Mouse (Mus musculus): ENCODE data around the gene Chst2. TPM values are rescaled to one million over a fixed set of nuclear protein-coding genes. Genes with fewer than 3 reads are reported as not detected.
A peak's percentile ranks its signal among the peaks of the same experiment; 100 is the strongest.

Gene Chst2
- 7.5 and 9.1 TPM in 2 replicates for polyA plus RNA-seq (2016; fragmentation: Nextera tagmentation; extraction: Ambion mirVana)

DNA sequence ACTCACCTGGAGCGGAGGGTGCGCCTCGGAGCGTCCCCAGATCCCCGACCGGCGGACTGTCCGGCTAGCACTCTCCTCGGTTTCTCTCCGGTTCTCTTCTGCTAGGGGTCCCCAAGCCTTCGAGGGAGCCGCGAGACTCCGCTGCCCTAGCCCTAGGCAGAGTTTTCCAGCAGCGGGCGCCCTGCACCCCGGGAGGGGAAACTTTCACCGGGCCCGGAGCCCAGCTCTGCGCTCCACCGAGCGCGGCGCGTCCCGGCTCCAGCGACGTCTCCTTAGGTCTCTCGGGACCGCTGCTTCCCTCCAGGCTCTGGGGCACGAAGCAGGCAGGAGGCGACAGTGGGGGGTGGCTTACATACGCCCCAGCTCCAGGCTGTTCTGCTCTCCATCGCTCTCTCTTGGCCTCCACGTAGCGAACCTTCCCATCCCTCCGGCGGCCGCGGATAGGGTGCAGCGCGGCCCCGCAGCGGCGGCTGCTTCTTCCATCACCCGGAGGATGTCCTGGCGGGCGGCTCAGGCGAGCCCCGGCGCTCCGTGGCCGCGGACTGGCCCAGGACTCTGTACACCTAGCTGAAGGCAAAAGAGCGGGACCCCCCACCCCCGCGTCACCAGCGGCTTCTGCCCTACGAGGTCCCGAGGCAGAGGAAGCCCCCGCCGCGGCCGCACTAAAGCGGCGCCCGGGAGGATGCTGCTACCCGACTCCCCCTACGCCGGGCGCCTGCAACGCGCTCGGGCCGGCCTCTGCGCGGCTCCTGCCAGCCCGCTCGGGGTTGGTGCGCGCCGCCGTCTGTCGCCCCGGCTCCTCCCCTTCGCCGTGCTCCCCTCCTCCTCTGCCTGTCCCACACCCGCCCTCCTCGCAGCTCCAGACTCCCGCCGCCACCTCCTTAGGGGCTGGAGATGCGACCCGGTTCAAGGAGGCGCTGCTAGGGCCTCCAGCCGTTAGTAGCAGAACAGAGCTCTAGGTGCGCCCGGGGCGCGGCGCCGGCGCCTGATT, at the start of gene Chst2:
Gene Chst2 (minus strand): TSS at position 152 of the 991 bp plus-strand sequence.
- ATAC-seq (ENCODE audit: low FRiP score), result peak; percentile 96
- Histone ChIP-seq H3K27ac (peak within 1 kb of the TSS; percentile 86), H3K9ac (peak within 1 kb of the TSS; percentile 86), H3K9me3 (replicated peaks) (no peaks in the 10 kb centered on the region), H3K4me3 (peak within 1 kb of the TSS; percentile 83), H3K4me2 (replicated peaks) (peak within 1 kb of the TSS; percentile 96), H3K4me1 (peaks cover 16% of the 10 kb centered on the region), H3K36me3 (no peaks in the 10 kb centered on the region), H3K27me3 (no peaks in the 10 kb centered on the region)
- WGBS, result under 1% methylated on average over 101 of the region's 102 CpGs

DNA sequence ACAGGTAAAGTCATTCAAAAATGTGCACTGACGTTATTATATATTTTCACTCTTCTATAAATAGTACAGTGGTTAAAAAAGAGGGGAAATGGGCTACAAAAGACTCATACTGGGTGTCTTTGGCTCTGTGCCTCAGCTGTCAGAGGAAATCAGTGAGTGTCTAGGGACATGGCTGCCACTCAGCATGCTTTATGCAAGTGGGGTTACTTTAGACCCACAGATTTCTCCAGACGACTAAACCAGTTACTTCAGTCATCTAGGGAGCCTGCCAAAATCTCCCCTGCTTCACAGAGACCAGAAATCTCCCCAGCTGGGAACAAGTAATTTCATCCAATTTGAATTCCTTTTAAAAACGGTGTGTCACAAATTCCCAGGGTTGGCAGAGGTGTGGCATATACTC, 45.4 kb upstream of the Chst2 start:
- WGBS, result 55% methylated on average over 3 of the region's 3 CpGs
- no peak for ATAC-seq (ENCODE audit: low FRiP score)

DNA sequence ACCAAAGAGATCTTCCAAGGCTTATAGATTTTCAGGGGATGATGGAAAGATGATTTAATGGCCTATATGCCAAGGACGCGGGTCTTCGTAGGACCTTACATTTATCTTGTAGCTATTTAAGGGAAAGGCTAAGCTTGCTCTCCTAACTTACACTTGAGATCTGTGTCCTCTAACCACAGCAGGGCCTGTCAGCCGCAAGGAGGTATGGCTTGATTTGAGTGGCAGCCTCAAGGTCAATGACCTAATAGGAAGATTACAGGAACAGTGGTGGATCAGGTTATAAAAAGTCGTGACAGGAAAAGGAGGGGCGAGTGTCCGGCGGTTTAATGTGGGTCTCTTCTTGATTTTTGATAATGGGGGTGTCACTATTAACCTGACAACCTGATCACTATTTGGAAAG, 44.1 kb upstream of the Chst2 start:
- WGBS, result 97% methylated on average over 8 of the region's 8 CpGs
- no peak overlapping the region for H3K27ac ChIP-seq
- no peak for ATAC-seq (ENCODE audit: low FRiP score)

More for the DNA sequence above, 45.4 kb upstream of the Chst2 start:
- Histone ChIP-seq H3K4me1 (no peaks in the 10 kb centered on the region), H3K4me3 (no peak overlapping the region), H3K36me3 (peaks cover 11% of the 10 kb centered on the region; the same call in 1 of the 2 replicates), H3K9me3 (replicated peaks) (no peaks in the 10 kb centered on the region), H3K27ac (no peak overlapping the region), H3K9ac (no peak overlapping the region), H3K4me2 (replicated peaks) (no peak overlapping the region), H3K27me3 (no peaks in the 10 kb centered on the region)

DNA sequence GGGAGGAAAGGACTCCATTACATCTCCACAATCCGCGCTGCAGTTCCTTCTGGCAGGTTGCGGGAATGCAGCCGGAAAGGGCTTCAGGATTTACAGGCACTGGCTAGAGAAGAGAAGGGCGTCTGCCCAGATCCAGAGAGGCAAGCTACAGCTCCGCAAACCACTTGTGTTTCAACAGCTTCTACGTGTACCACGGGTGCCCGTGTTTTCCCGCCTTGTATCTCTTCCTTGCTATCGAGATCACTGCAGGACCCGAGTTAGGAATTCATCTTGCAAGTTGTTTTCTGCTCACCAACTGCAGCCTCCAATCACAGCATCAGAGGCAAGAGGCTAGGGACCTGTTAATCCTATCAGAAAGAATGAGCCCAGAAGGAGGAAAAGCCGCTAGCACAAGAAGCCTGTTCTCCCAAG, 35.8 kb upstream of the Chst2 start:
- Histone ChIP-seq H3K27ac (no peak overlapping the region), H3K9ac (no peak overlapping the region), H3K36me3 (no peaks in the 10 kb centered on the region), H3K4me2 (replicated peaks) (peak overlapping the region; percentile 44), H3K4me1 (peaks cover 6% of the 10 kb centered on the region; the same call in 1 of the 2 replicates), H3K27me3 (no peaks in the 10 kb centered on the region), H3K9me3 (replicated peaks) (peaks cover 5% of the 10 kb centered on the region; the same call in 1 of the 2 replicates), H3K4me3 (peak overlapping the region; percentile 13; the same call in 1 of the 2 replicates)
- WGBS, result 13% methylated on average over 13 of the region's 13 CpGs
- peak; percentile 35 for ATAC-seq (ENCODE audit: low FRiP score)

More for the DNA sequence above, 44.1 kb upstream of the Chst2 start:
- H3K36me3 ChIP-seq, result no peaks in the 10 kb centered on the region
- no peaks in the 10 kb centered on the region for H3K27me3 ChIP-seq
- no peak overlapping the region for H3K4me2 ChIP-seq (replicated peaks)
- no peak overlapping the region for H3K4me3 ChIP-seq
- H3K4me1 ChIP-seq, result no peaks in the 10 kb centered on the region
- H3K9me3 ChIP-seq (replicated peaks), result no peaks in the 10 kb centered on the region
- H3K9ac ChIP-seq, result no peak overlapping the region

DNA sequence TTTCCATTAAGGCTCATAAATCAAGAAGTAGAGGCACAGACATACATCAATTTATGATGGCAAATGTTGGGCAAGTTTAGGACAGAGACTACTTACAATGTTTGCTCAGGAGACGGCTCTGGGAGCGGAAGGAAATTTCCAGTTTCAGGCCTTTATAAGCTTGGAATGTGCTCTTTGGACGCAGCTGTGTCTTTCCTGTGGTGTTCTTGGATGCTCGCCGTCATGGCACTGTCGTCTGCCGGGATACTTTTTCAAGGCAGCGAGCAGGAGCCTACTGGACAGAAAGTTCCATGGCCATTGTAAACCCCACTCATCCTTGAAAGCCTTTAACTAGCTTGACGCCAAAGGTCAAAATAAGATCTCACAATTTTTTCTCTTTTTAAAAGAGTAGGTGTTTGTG, 31.4 kb upstream of the Chst2 start:
- Histone ChIP-seq H3K9ac (no peak overlapping the region), H3K36me3 (no peaks in the 10 kb centered on the region), H3K9me3 (replicated peaks) (no peaks in the 10 kb centered on the region), H3K4me3 (no peak overlapping the region), H3K4me1 (peaks cover 5% of the 10 kb centered on the region; the same call in 1 of the 2 replicates), H3K27me3 (no peaks in the 10 kb centered on the region), H3K27ac (no peak overlapping the region), H3K4me2 (replicated peaks) (no peak overlapping the region)
- ATAC-seq (ENCODE audit: low FRiP score), result no peak
- 87% methylated on average over 9 of the region's 9 CpGs for WGBS

DNA sequence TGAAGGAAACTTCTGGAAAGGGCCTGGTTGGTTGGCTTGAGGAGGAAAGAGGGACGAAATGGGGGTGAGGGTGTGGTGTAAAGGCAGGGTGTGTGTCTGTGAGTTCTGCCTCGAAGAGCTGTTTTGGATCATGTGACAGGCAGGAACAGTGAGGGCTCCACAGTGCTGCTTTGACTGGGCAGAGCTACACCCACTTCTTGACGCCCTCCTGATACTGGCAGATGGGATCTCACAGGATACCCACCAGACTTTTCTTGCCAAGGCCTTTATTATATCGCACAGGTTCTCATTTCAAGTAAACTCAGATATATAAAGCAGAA, 29.7 kb upstream of the Chst2 start:
- H3K9ac ChIP-seq, result no peak overlapping the region
- no peaks in the 10 kb centered on the region for H3K27me3 ChIP-seq
- no peak overlapping the region for H3K4me3 ChIP-seq
- no peak overlapping the region for H3K27ac ChIP-seq
- H3K4me1 ChIP-seq, result no peaks in the 10 kb centered on the region
- no peaks in the 10 kb centered on the region for H3K9me3 ChIP-seq (replicated peaks)
- no peaks in the 10 kb centered on the region for H3K36me3 ChIP-seq
- no peak overlapping the region for H3K4me2 ChIP-seq (replicated peaks)
- ATAC-seq (ENCODE audit: low FRiP score), result no peak
- WGBS, result 81% methylated on average over 4 of the region's 4 CpGs

DNA sequence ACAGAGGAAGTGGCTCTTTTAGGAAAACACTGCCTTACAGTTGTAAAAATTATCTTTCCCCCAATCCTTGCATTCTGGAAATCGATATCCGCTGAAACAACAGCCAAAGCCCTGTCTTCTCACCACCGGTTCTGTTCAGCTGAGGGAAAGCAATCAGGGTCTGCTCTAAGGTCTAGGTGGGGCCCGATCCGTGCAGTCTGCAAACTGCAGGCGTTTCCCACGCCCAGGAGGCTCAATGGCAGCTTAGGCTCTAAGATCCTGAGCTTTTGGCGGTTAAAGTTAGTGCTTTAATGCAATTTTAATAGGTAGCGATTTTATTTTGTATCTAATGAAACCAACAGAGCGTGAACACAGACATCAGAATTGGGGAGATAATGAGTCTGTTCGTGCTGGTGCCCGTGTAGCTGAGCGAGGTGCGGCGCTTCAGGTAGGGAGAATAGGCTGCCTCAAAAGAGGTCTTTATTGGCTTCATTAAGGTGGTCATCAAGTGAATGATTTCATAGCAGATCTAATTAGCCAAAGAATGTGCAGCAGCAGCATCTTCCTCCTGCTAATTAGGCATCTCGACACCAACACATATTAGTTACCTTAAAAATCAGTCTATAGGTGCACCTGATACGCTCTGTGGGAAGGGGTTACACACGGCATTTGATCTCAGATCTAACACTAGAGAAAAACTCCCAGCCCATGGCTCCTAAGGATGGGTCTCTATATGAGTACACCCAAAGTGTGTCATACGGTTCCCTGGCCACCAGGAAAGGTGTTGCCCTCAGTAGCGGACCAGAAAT, 29.2 kb upstream of the Chst2 start:
- Histone ChIP-seq H3K4me2 (replicated peaks) (no peak overlapping the region), H3K27me3 (no peaks in the 10 kb centered on the region), H3K4me1 (no peaks in the 10 kb centered on the region), H3K36me3 (no peaks in the 10 kb centered on the region), H3K4me3 (no peak overlapping the region), H3K9me3 (replicated peaks) (no peaks in the 10 kb centered on the region), H3K27ac (no peak overlapping the region), H3K9ac (no peak overlapping the region)
- WGBS, result 77% methylated on average over 20 of the region's 20 CpGs
- ATAC-seq (ENCODE audit: low FRiP score), result no peak

DNA sequence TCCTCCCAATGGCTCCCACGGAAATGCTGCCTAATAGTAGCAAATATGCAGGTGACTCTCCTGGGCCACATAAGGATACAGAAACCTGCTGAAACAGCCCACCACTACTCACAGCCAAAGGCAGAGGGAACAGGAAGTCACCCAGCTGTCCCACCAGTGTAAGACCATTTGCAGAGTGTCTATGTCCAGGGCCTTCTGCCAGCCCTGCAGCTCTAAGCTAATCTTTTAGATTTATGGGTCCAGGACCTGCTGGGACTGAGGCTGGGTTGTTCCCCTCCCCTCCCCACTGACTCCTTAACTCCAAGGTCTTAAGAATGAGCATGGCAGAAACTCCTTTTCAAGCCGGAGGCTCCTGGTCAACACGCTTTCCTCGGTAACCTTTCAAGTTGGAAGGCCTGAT, 21.8 kb upstream of the Chst2 start:
- no peak overlapping the region for H3K27ac ChIP-seq
- no peak overlapping the region for H3K4me2 ChIP-seq (replicated peaks)
- H3K4me1 ChIP-seq, result no peaks in the 10 kb centered on the region
- H3K9ac ChIP-seq, result no peak overlapping the region
- 94% methylated on average over 4 of the region's 4 CpGs for WGBS
- no peak overlapping the region for H3K4me3 ChIP-seq
- H3K27me3 ChIP-seq, result no peaks in the 10 kb centered on the region
- H3K36me3 ChIP-seq, result no peaks in the 10 kb centered on the region
- ATAC-seq (ENCODE audit: low FRiP score), result no peak
- H3K9me3 ChIP-seq (replicated peaks), result no peaks in the 10 kb centered on the region

DNA sequence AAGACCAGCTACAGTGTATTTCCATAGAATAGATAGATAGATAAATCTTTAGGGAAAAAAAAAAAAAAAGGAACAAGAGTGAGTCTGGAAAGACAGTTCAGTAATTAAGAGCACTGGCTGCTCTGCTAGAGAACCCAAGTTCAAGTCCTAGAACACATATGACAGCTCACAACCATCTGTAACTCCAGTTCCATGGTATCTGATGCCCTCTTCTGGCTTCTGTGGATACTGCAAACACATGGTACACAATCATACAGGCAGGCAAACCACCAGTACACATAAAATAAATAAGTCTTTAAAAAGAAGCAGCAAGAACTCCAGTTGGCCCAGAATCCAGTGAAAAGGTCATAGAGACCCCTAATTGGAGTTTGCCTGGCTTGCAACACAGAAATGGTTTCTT, 7.4 kb upstream of the Chst2 start:
- Histone ChIP-seq H3K9ac (no peak overlapping the region), H3K27ac (no peak overlapping the region), H3K36me3 (no peaks in the 10 kb centered on the region), H3K9me3 (replicated peaks) (no peaks in the 10 kb centered on the region), H3K4me3 (no peak overlapping the region), H3K27me3 (no peaks in the 10 kb centered on the region), H3K4me2 (replicated peaks) (no peak overlapping the region), H3K4me1 (no peaks in the 10 kb centered on the region)
- ATAC-seq (ENCODE audit: low FRiP score), result no peak

DNA sequence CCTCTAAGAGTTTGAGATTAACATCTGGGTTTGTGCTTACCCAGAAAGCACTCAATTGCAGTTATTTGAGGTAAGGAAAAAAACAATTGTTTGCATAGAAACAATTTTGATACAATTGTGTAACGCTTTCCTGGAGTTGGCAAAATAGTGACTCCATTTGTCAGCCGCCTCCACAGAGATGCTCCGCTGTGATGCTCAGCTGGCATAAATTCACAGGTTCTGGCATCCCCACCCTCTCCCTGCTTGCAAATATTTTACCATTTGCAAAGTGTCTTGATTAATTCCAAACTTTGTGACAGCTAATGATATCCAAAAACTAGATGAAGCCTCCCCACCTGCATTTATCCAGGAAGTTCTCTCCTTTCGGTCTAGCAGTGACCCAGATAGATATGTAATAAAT, 5.5 kb upstream of the Chst2 start:
- H3K27me3 ChIP-seq, result no peaks in the 10 kb centered on the region
- no peak overlapping the region for H3K4me2 ChIP-seq (replicated peaks)
- 91% methylated on average over 4 of the region's 4 CpGs for WGBS
- H3K4me1 ChIP-seq, result 0 out of 2 replicates have a peak, but pooled peaks cover 4% of the 10 kb centered on the region
- H3K4me3 ChIP-seq, result no peak overlapping the region
- no peaks in the 10 kb centered on the region for H3K36me3 ChIP-seq
- H3K27ac ChIP-seq, result no peak overlapping the region
- no peak for ATAC-seq (ENCODE audit: low FRiP score)
- no peaks in the 10 kb centered on the region for H3K9me3 ChIP-seq (replicated peaks)
- no peak overlapping the region for H3K9ac ChIP-seq

DNA sequence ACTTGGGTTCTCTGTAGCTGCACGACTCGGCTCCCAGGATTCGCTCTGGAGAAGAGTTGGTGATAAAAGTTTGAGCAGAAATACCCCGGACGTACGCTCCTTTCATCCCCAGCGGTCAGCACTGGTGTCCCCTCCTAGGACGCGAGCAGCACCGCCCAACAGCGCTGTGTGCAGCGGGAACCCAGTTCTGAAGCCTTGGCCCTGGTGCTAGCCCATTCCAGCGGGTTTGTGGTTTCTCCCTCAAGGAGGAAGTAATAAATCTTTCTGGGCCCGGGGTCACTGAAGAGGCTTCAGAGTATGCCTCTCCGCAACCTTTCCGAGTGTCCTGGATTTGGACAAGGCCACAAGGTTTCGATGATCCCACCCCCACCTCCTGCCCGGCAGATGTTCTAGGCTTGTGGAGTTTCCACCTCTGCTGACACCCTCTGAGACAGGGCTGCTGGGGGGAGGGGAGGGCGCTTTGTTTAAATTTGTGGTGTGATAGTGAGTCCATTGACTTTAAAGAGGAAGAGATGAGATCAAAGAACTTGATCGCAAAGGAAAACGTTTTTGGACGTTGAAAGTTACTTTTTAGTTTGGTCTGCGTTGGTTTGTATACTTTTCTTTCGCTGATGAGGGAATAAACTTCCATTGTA, 1.2 kb upstream of the Chst2 start:
- no peaks in the 10 kb centered on the region for H3K36me3 ChIP-seq
- H3K27me3 ChIP-seq, result no peaks in the 10 kb centered on the region
- 2% methylated on average over 24 of the region's 24 CpGs for WGBS
- peak overlapping the region; percentile 86 for H3K9ac ChIP-seq
- peak; percentile 31 for ATAC-seq (ENCODE audit: low FRiP score)
- peak overlapping the region; percentile 83 for H3K4me3 ChIP-seq
- 0 out of 2 replicates have a peak overlapping the region, but pooled peaks have one; percentile 86 for H3K27ac ChIP-seq
- no peaks in the 10 kb centered on the region for H3K9me3 ChIP-seq (replicated peaks)
- peaks cover 16% of the 10 kb centered on the region for H3K4me1 ChIP-seq
- peak overlapping the region; percentile 96 for H3K4me2 ChIP-seq (replicated peaks)
